Mouse (Mus musculus) left cerebral cortex, postnatal 25 days (tissue): ENCODE results near the gene Carm1. TPM values are rescaled to one million over a fixed set of nuclear protein-coding genes. Genes with fewer than 3 reads are reported as not detected.
A peak's percentile ranks its signal among the peaks of the same experiment; 100 is the strongest.
"Not testable (repeated sequence)": the region's sequence is repeated elsewhere in the genome, so short reads cannot be mapped to it uniquely, and the experiment has no call there.

Experiments
- DNase-seq, 2 experiments: peaks; one replicate each; pipeline ENCODE4 v3.0.0; 2022; ENCODE audit warnings: low spot score in 2 of 2, mixed read lengths in 1 of 2
- intact Hi-C: fragments of 180-260 bp; cut with DNase I; formaldehyde crosslinking; loops from one replicate; pipeline ENCODE4 v1.15.1; 2025
- total RNA-seq, 2 experiments: library from RNA; stranded (reverse); gene quantifications; 2 replicates each; pipeline ENCODE4 v1.2.3; 2021

Gene Carm1
- total RNA-seq, 2 experiments from 2014 or later: 70.8 to 74.0 TPM

DNA sequence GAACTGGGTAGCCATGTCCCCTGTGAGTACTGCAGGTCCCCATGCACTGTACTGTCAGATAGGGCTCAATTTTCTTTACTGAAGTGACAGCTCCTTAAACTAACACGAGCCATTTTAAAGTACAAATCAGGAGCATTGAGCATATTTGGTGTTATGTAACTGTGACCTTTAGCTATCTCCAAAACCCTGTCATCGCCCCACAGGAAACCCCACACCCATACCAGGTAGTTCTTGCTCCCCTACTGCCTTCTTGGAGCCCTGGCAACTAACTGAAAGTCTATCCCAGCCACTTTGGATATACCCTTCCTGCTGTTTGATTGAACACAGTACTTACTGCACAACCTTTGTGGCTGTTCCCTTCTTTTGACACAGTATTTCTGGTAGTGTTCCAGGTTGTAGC, 20.4 kb downstream of the Carm1 start:
- intact Hi-C loops: no loop called here
- DNase-seq: no peak

- no peak for DNase-seq
- intact Hi-C loops: no loop called here
Observed at GRCm38 (mm10) chr9:21568657-21569255, 22.1 kb downstream of the Carm1 start.

DNA sequence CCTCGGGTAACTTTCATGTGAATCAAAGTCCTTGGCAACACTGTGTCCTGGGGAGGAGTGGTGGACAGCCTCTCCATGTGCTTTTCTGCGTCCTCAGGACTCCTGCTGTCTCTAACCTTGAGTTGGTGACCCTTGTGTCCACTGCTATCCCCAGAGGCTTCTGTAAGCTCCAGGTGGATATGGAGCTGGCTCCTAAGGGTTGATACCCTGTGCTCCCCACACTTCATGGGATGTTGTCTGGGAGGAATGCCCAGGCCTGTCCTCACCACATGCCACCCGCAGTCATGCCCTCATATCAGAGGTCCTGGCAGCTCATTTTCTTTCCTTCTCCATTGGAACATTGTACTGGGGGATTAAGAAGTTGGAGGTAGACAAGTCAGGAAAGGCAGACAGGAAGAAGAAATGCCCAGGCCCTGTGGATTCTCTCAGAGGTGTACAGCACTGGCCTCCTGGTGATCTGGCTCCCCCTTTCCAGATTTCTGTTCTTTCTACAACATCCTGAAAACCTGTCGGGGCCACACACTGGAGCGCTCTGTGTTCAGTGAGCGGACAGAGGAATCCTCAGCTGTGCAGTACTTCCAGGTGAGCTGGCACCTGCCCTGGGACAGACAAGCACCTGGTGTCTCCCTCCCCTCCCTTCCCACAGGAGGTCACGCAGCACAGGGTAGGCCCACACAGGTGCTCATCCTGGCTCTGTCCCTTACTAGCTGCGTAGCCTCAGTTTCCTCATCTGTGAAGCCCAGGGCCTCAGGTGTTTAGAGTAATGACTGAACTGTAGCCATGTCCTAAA, 27.5 kb downstream of the Carm1 start:
- intact Hi-C loops: no loop called here
- DNase-seq: no peak

DNA sequence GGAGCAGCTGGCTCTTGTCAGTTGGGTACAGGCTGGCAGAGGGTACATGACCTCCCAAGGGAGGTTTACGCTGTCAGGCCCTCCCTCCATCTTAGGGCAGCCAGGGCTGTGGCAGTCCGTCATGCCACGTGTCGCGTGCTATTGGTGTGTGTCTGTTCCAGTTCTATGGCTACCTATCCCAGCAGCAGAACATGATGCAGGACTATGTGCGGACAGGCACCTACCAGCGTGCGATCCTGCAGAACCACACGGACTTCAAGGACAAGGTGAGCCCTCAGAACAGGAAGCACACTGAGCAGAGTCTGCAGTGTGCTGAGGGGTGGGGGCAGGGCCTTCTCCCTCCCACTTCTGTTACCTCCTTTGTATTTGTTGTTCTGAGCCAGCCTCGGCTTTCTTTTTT, 28.6 kb downstream of the Carm1 start:
- intact Hi-C loops: no loop called here

DNA sequence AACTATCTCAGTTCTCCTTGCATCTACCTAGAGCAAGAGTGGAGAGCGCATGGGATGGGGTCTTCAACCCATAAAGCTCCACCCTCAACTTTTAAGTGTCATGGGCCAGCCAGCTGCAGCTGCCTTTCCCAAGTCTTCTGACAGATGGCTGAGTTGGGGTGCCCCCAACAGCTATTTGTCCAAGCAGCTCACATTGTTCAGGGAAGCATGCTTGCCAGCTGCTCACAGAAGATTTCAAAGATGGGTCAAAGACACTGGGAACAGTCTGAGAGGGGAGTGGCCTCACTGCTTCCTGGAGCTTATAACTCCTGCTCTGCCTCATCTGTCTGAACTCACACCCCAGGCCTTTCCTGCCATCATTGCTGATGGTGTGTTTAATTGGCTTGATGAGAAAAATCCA, 29.6 kb downstream of the Carm1 start:
- no peak for DNase-seq
- intact Hi-C loops: no loop called here

More for the DNA sequence above, 28.6 kb downstream of the Carm1 start:
- DNase-seq: no peak

GRCm38 (mm10) chr9:21578226-21578625, 31.5 kb downstream of the Carm1 start:
- intact Hi-C loops: no loop called here
- no peak for DNase-seq

- intact Hi-C loops: no loop called here
- no peak for DNase-seq
Observed at GRCm38 (mm10) chr9:21585401-21585800, 38.7 kb downstream of the Carm1 start.

- DNase-seq: peak in 1 of 2 experiments; percentile 36
- intact Hi-C loops: no loop called here
Observed at GRCm38 (mm10) chr9:21587678-21588349, 41.1 kb downstream of the Carm1 start.

- no peak for DNase-seq
- intact Hi-C loops: no loop called here
Observed at GRCm38 (mm10) chr9:21588350-21588749, 41.7 kb downstream of the Carm1 start.

DNA sequence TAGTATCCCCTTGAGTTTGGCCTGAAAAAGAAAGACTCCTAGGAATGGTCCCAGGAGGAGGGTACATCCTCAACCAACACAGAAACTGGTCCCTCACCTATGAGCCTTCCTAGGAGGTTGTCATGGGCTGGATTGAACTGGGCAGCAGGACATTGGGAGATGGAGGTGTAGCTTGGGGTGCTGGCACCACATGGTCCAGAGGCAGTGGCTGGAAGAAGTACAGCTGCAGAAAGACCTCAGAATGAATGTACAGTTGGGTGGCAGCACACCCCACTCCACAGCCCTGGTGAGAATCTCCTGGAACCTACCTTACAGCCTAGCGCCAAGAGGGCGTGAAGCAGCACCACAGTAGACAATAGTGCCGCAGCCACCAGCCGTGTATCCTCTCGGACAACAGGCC, 42.8 kb downstream of the Carm1 start:
- intact Hi-C loops: no loop called here
- no peak for DNase-seq

DNA sequence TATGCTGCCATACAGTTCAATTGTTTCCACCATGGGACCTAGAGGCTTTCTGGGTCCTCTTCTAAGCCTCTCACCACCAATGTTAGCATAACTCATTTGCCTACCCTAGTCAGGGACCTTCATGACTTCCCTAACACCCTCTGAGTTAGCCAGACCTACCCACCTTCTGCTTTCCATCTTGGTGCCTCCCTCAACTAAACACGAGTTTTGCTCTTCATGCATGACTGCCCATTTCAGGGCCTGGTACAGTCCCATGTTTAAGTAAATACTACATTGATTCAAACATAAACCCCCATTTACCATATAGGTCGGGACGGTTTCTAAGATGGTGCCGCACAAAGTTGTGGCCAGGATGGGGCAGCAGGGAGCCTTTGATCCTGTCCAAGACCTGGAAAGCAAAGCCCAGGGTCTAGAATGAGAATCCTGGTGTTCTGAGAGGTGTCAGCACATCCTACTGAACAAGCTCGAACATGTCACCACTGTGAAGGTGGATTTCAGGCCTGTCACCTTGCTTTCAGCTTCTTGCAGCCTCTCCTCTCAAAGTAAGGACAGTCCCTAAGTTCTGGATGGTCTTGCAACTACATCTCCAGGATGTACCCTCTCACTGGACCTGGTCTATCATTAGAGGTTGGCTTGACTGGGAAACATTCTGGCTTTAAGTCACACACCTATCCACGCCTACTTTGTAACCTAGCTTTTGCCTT, 44.6 kb downstream of the Carm1 start:
- no peak for DNase-seq
- intact Hi-C loops: no loop called here

- DNase-seq: no peak
- intact Hi-C loops: loop anchor here (2.0 kb wide), 1 partner anchor 45 kb away; the partner anchor contains the start of gene Carm1
Observed at GRCm38 (mm10) chr9:21591831-21592702, 45.4 kb downstream of the Carm1 start.

- intact Hi-C loops: loop anchor here (2.0 kb wide), 1 partner anchor 46 kb away; the partner anchor contains the start of gene Carm1
Observed at GRCm38 (mm10) chr9:21592703-21593121, 46.0 kb downstream of the Carm1 start, which contains the start of the genes Timm29 and Yipf2. Gene Timm29 (plus strand): TSS chr9:21592722. Gene Yipf2 (minus strand): TSS chr9:21592828.

GRCm38 (mm10) chr9:21593122-21593721, 46.5 kb downstream of the Carm1 start:
- intact Hi-C loops: loop anchor here (2.0 kb wide), 1 partner anchor 46 kb away; the partner anchor contains the start of gene Carm1

More at GRCm38 (mm10) chr9:21592703-21593121, 46.0 kb downstream of the Carm1 start, which contains the start of the genes Timm29 and Yipf2:
- peak; percentile 94 to 98 for DNase-seq

GRCm38 (mm10) chr9:21594350-21594749, 47.7 kb downstream of the Carm1 start:
- DNase-seq: peak in 1 of 2 experiments; percentile 71

More at GRCm38 (mm10) chr9:21593122-21593721, 46.5 kb downstream of the Carm1 start:
- peak; percentile 77 to 81 for DNase-seq

GRCm38 (mm10) chr9:21594838-21595237, 48.1 kb downstream of the Carm1 start:
- intact Hi-C loops: no loop called here

More at GRCm38 (mm10) chr9:21594350-21594749, 47.7 kb downstream of the Carm1 start:
- intact Hi-C loops: not testable (repeated sequence)

DNA sequence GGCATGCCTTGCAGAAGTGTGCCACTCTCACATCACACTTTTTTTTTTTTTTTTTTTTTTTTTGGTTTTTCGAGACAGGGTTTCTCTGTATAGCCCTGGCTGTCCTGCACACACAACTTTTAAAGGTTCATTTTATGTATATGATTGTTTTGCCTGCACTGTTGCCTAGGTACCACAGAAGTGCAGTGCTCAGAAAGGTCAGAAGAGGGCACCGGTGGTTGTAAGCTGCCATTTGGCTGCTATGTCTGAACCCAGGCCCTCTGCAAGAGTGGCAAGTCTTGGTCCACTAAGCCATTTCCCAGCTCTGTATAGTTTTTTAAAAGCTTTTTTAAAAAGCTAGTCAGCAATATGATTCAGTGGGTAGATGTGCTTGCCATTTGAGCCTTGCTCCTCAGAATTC, 51.5 kb downstream of the Carm1 start:
- DNase-seq: no peak
- intact Hi-C loops: no loop called here

More at GRCm38 (mm10) chr9:21594838-21595237, 48.1 kb downstream of the Carm1 start:
- DNase-seq: no peak

DNA sequence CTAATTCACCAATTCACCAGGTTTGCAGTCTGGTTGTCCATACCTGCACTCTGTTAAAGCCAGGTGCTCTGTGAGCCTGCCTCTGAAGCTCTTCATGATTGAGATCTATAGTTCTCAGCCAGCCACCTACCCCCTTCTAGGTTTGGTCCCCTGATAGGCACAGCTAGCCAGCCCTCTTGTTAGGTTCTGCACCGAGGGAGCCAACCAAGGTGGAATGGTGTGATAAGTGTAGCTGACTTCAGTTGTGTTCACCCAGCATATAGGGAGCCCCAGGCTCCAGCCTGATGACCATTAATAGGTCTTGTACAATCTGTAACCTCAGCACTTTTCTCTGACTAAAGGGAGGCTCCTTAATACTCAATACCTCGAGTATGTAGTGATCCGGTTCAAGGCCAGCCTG, 53.5 kb downstream of the Carm1 start:
- intact Hi-C loops: no loop called here
- no peak for DNase-seq
